Mouse (Mus musculus) MEL (cell line): ENCODE measurements around the gene 4930523C07Rik. TPM values are rescaled to one million over a fixed set of nuclear protein-coding genes. Genes with fewer than 3 reads are reported as not detected.
A peak's percentile ranks its signal among the peaks of the same experiment; 100 is the strongest.

ENCODE experiments used
- DNase-seq: peaks from one replicate; pipeline ENCODE4 v3.0.0; 2011; ENCODE audit warnings: low read depth, low spot score
- H3K27ac ChIP-seq: 2 replicates; pipeline ENCODE4 v1.5.1; 2012; ENCODE audit warnings: low read depth, mild to moderate bottlenecking, control low read depth, low read length, moderate library complexity; ENCODE audit not compliant: control insufficient read depth
- H3K27me3 ChIP-seq, 2 experiments: fragments of 150-350 bp in 1 of 2; sonication (generic) in 1 of 2; 2 replicates each; pipeline ENCODE4 v1.6.1; 2012; ENCODE audit warnings: low read length in 2 of 2, mild to moderate bottlenecking in 2 of 2, improper control_type of control experiment in 1 of 2, moderate library complexity in 1 of 2; ENCODE audit not compliant: insufficient read depth in 2 of 2, control insufficient read depth in 1 of 2
- H3K36me3 ChIP-seq, 2 experiments: 2 replicates each; pipeline ENCODE4 v1.6.1; 2012 to 2014; ENCODE audit warnings: low read length in 2 of 2, improper control_type of control experiment in 1 of 2, inconsistent platforms in 1 of 2, mild to moderate bottlenecking in 1 of 2; ENCODE audit not compliant: insufficient read depth in 2 of 2, control insufficient read depth in 1 of 2
- H3K4me1 ChIP-seq, 2 experiments: fragments of 150-350 bp in 1 of 2; sonication (generic) in 1 of 2; 2 replicates each; pipeline ENCODE4 v1.6.1; 2012; ENCODE audit warnings: low read length in 2 of 2, improper control_type of control experiment in 1 of 2, mild to moderate bottlenecking in 1 of 2; ENCODE audit not compliant: insufficient read depth in 2 of 2, control insufficient read depth in 1 of 2
- H3K4me3 ChIP-seq, 2 experiments: fragments of 150-350 bp in 1 of 2; sonication (generic) in 1 of 2; 2 replicates each; pipeline ENCODE4 v1.5.1; 2012; ENCODE audit warnings: low read depth in 2 of 2, low read length in 2 of 2, mild to moderate bottlenecking in 2 of 2, moderate library complexity in 2 of 2, control low read depth in 1 of 2, improper control_type of control experiment in 1 of 2; ENCODE audit not compliant: control insufficient read depth in 1 of 2, insufficient read depth in 1 of 2
- H3K79me2 ChIP-seq: 2 replicates; pipeline ENCODE4 v1.6.1; 2012; ENCODE audit warnings: mild to moderate bottlenecking, low read length, moderate library complexity; ENCODE audit not compliant: control insufficient read depth, poor library complexity, insufficient read depth
- H3K9ac ChIP-seq: 2 replicates; pipeline ENCODE4 v1.6.1; 2012; ENCODE audit warnings: low read depth, mild to moderate bottlenecking, control low read depth, low read length, moderate library complexity; ENCODE audit not compliant: control insufficient read depth, poor library complexity, severe bottlenecking
- H3K9me3 ChIP-seq: fragments of 150-350 bp; sonication (generic); replicated peaks from 2 replicates; pipeline ENCODE4 v1.6.1; 2012; ENCODE audit warnings: mild to moderate bottlenecking, low read length, improper control_type of control experiment, moderate library complexity; ENCODE audit not compliant: insufficient read depth
- CHD2 ChIP-seq: IDR thresholded peaks from 2 replicates; pipeline ENCODE4 v1.6.1; 2011; ENCODE audit warnings: low read length, improper control_type of control experiment
- CTCF ChIP-seq, 3 experiments: IDR thresholded peaks in 2 of 3; conservative IDR thresholded peaks in 1 of 3; 2 replicates each; pipeline ENCODE4 v1.5.1; 2011 to 2012; ENCODE audit warnings: low read length in 3 of 3, low read depth in 2 of 3, mild to moderate bottlenecking in 2 of 3, improper control_type of control experiment in 1 of 3, inconsistent platforms in 1 of 3, mixed read lengths in 1 of 3, moderate library complexity in 1 of 3; ENCODE audit not compliant: control insufficient read depth in 1 of 3, insufficient read depth in 1 of 3, poor library complexity in 1 of 3, severe bottlenecking in 1 of 3
- E2F4 ChIP-seq: IDR thresholded peaks from 2 replicates; pipeline ENCODE4 v1.6.1; 2011; ENCODE audit warnings: low read depth, low read length, improper control_type of control experiment, borderline replicate concordance
- EP300 ChIP-seq, 2 experiments: IDR thresholded peaks; 2 replicates each; pipeline ENCODE4 v1.6.1; 2011; ENCODE audit warnings: improper control_type of control experiment in 2 of 2, low read length in 2 of 2, low read depth in 1 of 2, mild to moderate bottlenecking in 1 of 2
- GABPA ChIP-seq: IDR thresholded peaks from 2 replicates; pipeline ENCODE4 v1.6.1; 2012; ENCODE audit warnings: low read depth, mild to moderate bottlenecking, inconsistent platforms, low read length, improper control_type of control experiment, moderate library complexity
- JUND ChIP-seq: IDR thresholded peaks from 2 replicates; pipeline ENCODE4 v1.6.1; 2011; ENCODE audit warnings: low read depth, mild to moderate bottlenecking, improper control_type of control experiment, low read length
- MAFK ChIP-seq: IDR thresholded peaks from 2 replicates; pipeline ENCODE4 v1.6.1; 2011; ENCODE audit warnings: low read depth, mild to moderate bottlenecking, low read length, improper control_type of control experiment, borderline replicate concordance
- MAX ChIP-seq: IDR thresholded peaks from 2 replicates; pipeline ENCODE4 v1.6.1; 2011; ENCODE audit warnings: low read length, improper control_type of control experiment
- MYB ChIP-seq: IDR thresholded peaks from 2 replicates; pipeline ENCODE4 v1.6.1; 2011; ENCODE audit warnings: mild to moderate bottlenecking, low read depth, low read length, improper control_type of control experiment
- NRF1 ChIP-seq: IDR thresholded peaks from 2 replicates; pipeline ENCODE4 v1.6.1; 2014; ENCODE audit warnings: low read depth, mild to moderate bottlenecking, inconsistent platforms, low read length, improper control_type of control experiment, moderate library complexity; ENCODE audit not compliant: poor library complexity, insufficient read depth, severe bottlenecking
- POLR2AphosphoS2 ChIP-seq: IDR thresholded peaks from 2 replicates; pipeline ENCODE4 v1.6.1; 2011; ENCODE audit warnings: low read length, improper control_type of control experiment
- RAD21 ChIP-seq: IDR thresholded peaks from 2 replicates; pipeline ENCODE4 v1.6.1; 2011; ENCODE audit warnings: mild to moderate bottlenecking, low read depth, low read length, improper control_type of control experiment
- SMC3 ChIP-seq: IDR thresholded peaks from 2 replicates; pipeline ENCODE4 v1.6.1; 2011; ENCODE audit warnings: low read depth, low read length, improper control_type of control experiment
- TAL1 ChIP-seq: IDR thresholded peaks from 2 replicates; pipeline ENCODE4 v1.6.1; 2012; ENCODE audit warnings: mild to moderate bottlenecking, inconsistent platforms, low read length, moderate library complexity, mixed read lengths
- TCF12 ChIP-seq: IDR thresholded peaks from 2 replicates; pipeline ENCODE4 v1.6.1; 2014; ENCODE audit warnings: low read depth, mild to moderate bottlenecking, inconsistent platforms, low read length, improper control_type of control experiment, moderate library complexity
- UBTF ChIP-seq: IDR thresholded peaks from 2 replicates; pipeline ENCODE4 v1.6.1; 2012; ENCODE audit warnings: low read depth, mild to moderate bottlenecking, inconsistent platforms, low read length, improper control_type of control experiment, moderate library complexity, borderline replicate concordance; ENCODE audit not compliant: insufficient read depth
- USF1 ChIP-seq: IDR thresholded peaks from 2 replicates; pipeline ENCODE4 v1.6.1; 2014; ENCODE audit warnings: low read depth, mild to moderate bottlenecking, inconsistent platforms, low read length, improper control_type of control experiment, moderate library complexity
- USF2 ChIP-seq, 2 experiments: IDR thresholded peaks; 2 replicates each; pipeline ENCODE4 v1.6.1; 2011 to 2012; ENCODE audit warnings: improper control_type of control experiment in 2 of 2, low read length in 2 of 2, borderline replicate concordance in 1 of 2, inconsistent platforms in 1 of 2, low read depth in 1 of 2, mild to moderate bottlenecking in 1 of 2; ENCODE audit not compliant: insufficient read depth in 1 of 2
- polyA plus RNA-seq, 2 experiments: library from polyadenylated mRNA; stranded (reverse) in 1 of 2; unstranded in 1 of 2; fragments of >175 nt in 1 of 2; fragments of >200 nt in 1 of 2; gene quantifications; 2 replicates each; pipeline versions ENCODE4 v1.2.1 to v1.2.4; 2012; ENCODE audit warnings: low replicate concordance in 2 of 2, low read depth in 1 of 2; ENCODE audit not compliant: insufficient read length in 2 of 2, insufficient read depth in 1 of 2, missing spikeins in 1 of 2
- total RNA-seq: library from RNA; depleted of rRNA; stranded (reverse); fragments of 300-350 nt; gene quantifications from 2 replicates; pipeline ENCODE4 v1.2.3, GENCODE M21; 2012

The 4930523C07Rik gene
- total and polyA plus RNA-seq, 3 experiments, result not detected

- Histone ChIP-seq H3K79me2 (no peaks in the 10 kb centered on the region), H3K27me3 (no peaks in the 10 kb centered on the region), H3K27ac (no peak overlapping the region), H3K4me3 (no peak overlapping the region), H3K9ac (no peak overlapping the region), H3K4me1 (no peaks in the 10 kb centered on the region), H3K36me3 (peaks cover 0 to 2% of the 10 kb centered on the region in 2 experiments; a peak in 2 of 4 replicates), H3K9me3 (no peaks in the 10 kb centered on the region)
- DNase-seq, result peak; percentile 63
- TF ChIP-seq EP300 (IDR thresholded peaks at IDR 0.05; ENCODE audit: low read depth in 1 of 2, low read length in 2 of 2) (peak in 1 of 2 experiments; percentile 40; a peak in 2 of 4 replicates), UBTF (no peak)
Observed at GRCm38 (mm10) chr1:160061321-160061720, 17.1 kb downstream of the 4930523C07Rik start.

DNA sequence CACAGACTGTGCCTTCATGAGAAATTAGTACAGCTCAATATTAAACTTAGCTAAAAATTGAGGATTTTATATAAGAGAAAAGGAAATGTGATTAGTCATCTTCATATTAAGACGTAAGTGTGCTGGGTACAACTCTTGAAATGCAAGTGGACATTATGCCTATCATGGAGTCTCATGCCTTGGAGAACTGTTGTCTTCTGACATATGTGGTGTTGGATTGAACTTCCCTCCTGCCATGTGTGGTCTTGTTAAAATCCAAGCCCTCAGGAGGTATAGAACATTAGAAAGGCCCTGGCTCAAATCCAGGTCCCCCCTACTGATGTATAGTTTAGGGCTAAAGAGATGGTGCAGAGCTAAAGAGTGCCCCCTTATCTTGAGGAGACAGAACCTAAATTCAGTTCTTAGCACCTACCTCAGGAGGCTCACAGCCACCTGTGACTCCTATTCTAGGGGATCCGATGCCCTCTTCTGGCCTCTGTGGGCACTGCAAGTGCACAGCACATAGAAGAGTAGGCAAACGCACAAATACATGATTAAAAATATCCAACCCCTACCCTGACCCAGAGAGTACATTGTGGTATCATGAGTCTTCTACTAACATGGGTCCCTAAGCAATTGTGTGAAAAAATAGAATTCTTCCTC, 17.7 kb downstream of the 4930523C07Rik start:
- no peak for TF ChIP-seq USF2 (IDR thresholded peaks at IDR 0.05; ENCODE audit: borderline replicate concordance in 1 of 2, insufficient read depth in 1 of 2, low read depth in 1 of 2, low read length in 2 of 2)
- TF ChIP-seq USF1, result peak; percentile 84
- no peak for TF ChIP-seq MYB
- TF ChIP-seq JUND, result no peak
- peak; percentile 40 to 68 (median 47) for TF ChIP-seq CTCF (IDR thresholded peaks at IDR 0.05 in 2 of 3, conservative IDR thresholded peaks at IDR 0.05 in 1 of 3; ENCODE audit: control insufficient read depth in 1 of 3, insufficient read depth in 1 of 3, low read depth in 2 of 3, low read length in 3 of 3, poor library complexity in 1 of 3, severe bottlenecking in 1 of 3)
- TF ChIP-seq MAX, result no peak
- TF ChIP-seq NRF1, result no peak
- TF ChIP-seq CHD2, result no peak
- peak; percentile 45 for TF ChIP-seq RAD21
- TF ChIP-seq SMC3, result peak; percentile 47
- H3K27ac ChIP-seq, result no peak overlapping the region
- H3K79me2 ChIP-seq, result no peaks in the 10 kb centered on the region
- DNase-seq, result peak; percentile 53
- no peaks in the 10 kb centered on the region for H3K27me3 ChIP-seq
- H3K9me3 ChIP-seq, result no peaks in the 10 kb centered on the region
- no peak overlapping the region for H3K9ac ChIP-seq
- H3K36me3 ChIP-seq, result peaks cover 0 to 2% of the 10 kb centered on the region in 2 experiments; a peak in 2 of 4 replicates
- H3K4me3 ChIP-seq, result no peak overlapping the region
- no peaks in the 10 kb centered on the region for H3K4me1 ChIP-seq

GRCm38 (mm10) chr1:160064547-160065144, 20.5 kb downstream of the 4930523C07Rik start:
- DNase-seq, result no peak
- Histone ChIP-seq H3K36me3 (peaks cover 0 to 2% of the 10 kb centered on the region in 2 experiments; a peak in 2 of 4 replicates), H3K4me1 (no peaks in the 10 kb centered on the region), H3K9me3 (no peaks in the 10 kb centered on the region), H3K79me2 (no peaks in the 10 kb centered on the region), H3K27ac (no peak overlapping the region), H3K27me3 (no peaks in the 10 kb centered on the region), H3K9ac (no peak overlapping the region), H3K4me3 (no peak overlapping the region)
- TF ChIP-seq GABPA (no peak), MAFK (no peak), TCF12 (no peak), POLR2AphosphoS2 (no peak), E2F4 (no peak), TAL1 (no peak)
